Mouse (Mus musculus): ENCODE results near the gene Mllt10.

GRCm38 (mm10) chr2:18202923-18203322 lies 147.9 kb downstream of the Mllt10 start:
- TF ChIP-seq CTCF (IDR thresholded peaks at IDR 0.05; ENCODE audit: low read depth) (peak; percentile 46), EP300 (optimal IDR thresholded peaks at IDR 0.05) (no peak)
